Mouse (Mus musculus): ENCODE data around the gene Wdfy4.

DNA sequence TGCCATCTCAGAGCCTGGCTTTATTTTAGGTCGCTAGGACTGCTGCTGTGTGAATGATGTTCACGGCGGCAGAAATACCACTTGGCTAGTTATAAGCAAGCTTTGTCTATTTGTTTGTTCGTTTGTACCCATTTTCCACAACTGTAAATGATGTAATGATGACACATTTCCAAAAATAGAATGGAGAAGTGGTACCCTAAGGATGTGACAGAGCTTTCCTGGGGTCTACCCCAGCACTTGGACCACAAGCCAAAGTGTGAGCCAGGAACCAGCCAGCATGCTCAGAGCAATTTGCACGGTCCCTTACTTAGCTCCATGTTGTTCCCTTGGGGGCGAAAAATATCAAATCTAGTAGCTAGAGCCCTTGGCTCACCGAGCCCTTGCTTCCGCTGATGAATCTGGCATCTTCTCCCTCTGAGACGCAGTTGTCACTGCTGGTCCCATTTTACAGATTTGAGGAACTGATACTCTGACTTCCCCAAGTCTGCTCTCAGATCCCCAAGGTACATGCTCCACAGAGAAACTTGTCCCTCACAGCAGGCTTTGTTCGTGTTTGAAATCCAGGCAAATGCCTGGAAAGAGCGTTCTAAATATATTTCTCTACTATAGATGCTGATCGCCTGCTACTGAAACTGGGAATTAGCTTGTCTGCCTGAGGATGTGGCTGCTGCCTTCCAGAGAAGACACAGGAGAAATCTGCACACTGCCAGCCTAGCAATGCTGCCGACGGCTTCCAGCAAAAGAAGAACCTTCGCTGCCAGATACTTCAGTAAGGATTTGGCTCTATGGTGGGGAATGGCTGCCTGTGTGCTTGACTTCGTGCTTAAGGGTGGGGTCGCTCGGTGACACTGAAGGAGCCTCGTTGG lies 31.3 kb upstream of the Wdfy4 start:
- TF ChIP-seq CTCF (IDR thresholded peaks at IDR 0.05; ENCODE audit: low read depth) (no peak), EP300 (IDR thresholded peaks at IDR 0.05; ENCODE audit: low read depth) (no peak)
